Mouse (Mus musculus): ENCODE measurements around the gene Pacrg. TPM values are rescaled to one million over a fixed set of nuclear protein-coding genes. Genes with fewer than 3 reads are reported as not detected.

Gene Pacrg
- polyA plus RNA-seq, 1 experiment = 0.33 TPM

- 92% methylated on average over 5 of the region's 5 CpGs for WGBS
Measured at GRCm38 (mm10) chr17:10564191-10564590, 275.9 kb downstream of the Pacrg start.

GRCm38 (mm10) chr17:10562871-10563270 lies 277.2 kb downstream of the Pacrg start:
- no peak for DNase-seq (ENCODE audit: low read depth, low spot score)
- 81% methylated on average over 7 of the region's 7 CpGs for WGBS

More at GRCm38 (mm10) chr17:10564191-10564590, 275.9 kb downstream of the Pacrg start:
- DNase-seq (ENCODE audit: low read depth, low spot score) = no peak

DNA sequence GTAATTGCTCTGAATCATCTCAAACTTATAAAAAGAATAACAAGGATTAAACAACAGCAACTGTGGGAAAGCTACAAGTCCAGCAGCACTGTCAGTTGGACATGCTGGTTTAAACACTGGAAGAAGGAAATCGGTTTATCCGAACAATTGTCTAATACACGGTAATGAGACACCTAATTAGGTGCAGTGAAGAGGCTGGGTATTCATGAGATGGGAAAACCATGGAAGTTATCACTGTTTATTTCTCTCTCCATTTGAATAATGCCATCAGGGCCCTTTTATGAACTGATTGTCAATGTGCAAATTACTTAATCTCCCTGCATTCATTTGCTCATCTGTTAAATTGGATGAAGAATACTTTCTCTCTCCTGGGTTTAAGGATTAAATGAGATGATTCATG lies 280.1 kb downstream of the Pacrg start:
- 79% methylated on average over 3 of the region's 3 CpGs for WGBS
- DNase-seq (ENCODE audit: low read depth, low spot score) = no peak

- no peak for DNase-seq (ENCODE audit: low read depth, low spot score)
- 56% methylated on average over 8 of the region's 8 CpGs for WGBS
Measured at GRCm38 (mm10) chr17:10558671-10559070, 281.4 kb downstream of the Pacrg start.

GRCm38 (mm10) chr17:10552295-10553056 lies 287.6 kb downstream of the Pacrg start:
- WGBS = 89% methylated on average over 16 of the region's 16 CpGs
- no peak for DNase-seq (ENCODE audit: low read depth, low spot score)

- no peak for DNase-seq (ENCODE audit: low read depth, low spot score)
- 69% methylated on average over 15 of the region's 15 CpGs for WGBS
Measured at GRCm38 (mm10) chr17:10550781-10551520, 289.2 kb downstream of the Pacrg start.

- 69% methylated on average over 3 of the region's 3 CpGs for WGBS
Measured at GRCm38 (mm10) chr17:10549825-10550224, 290.3 kb downstream of the Pacrg start.

DNA sequence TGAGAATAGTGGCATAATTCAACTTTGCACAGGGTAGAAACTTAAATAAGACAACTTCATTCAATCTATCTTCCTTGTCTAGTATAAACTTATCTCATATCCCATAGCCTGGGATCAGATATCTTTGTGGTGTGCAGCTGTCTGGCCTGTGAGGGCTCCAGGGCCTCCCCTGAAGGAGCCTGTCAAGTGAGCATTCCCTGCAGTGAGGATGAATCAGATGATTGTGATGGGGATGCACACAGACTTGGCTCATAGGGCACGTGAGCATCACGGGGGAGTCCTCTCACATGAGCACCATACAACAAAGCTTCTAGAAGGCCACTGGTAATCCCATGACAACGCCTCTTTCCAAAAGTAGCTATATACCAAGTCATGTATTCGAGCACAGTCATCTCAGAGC lies 291.1 kb downstream of the Pacrg start:
- WGBS = 92% methylated on average over 4 of the region's 4 CpGs
- DNase-seq (ENCODE audit: low read depth, low spot score) = no peak

More at GRCm38 (mm10) chr17:10549825-10550224, 290.3 kb downstream of the Pacrg start:
- no peak for DNase-seq (ENCODE audit: low read depth, low spot score)

DNA sequence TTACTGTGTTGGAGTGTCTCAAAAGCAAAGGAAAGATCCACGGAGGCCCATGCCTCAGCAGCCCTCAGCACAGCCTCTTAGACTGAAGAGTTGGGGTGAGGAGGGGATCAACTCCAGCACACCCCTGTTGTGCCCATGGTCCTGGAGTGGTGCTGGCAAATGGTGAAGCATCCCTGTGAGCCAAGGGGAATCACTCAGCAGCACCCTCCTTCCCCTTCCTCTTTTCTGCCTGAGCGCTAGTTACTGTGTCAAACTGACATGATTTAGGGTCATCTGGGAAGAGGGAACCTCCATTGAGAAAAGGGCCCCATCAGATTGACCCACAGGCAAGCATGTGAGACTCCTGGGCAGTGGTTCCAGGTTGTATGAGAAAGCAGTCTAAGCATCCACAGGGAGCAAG lies 299.3 kb downstream of the Pacrg start:
- no peak for DNase-seq (ENCODE audit: low read depth, low spot score)
- WGBS = 82% methylated on average over 2 of the region's 2 CpGs

- no peak for DNase-seq (ENCODE audit: low read depth, low spot score)
- 69% methylated on average over 8 of the region's 8 CpGs for WGBS
Measured at GRCm38 (mm10) chr17:10534206-10534605, 305.9 kb downstream of the Pacrg start.

- WGBS = 53% methylated on average over 7 of the region's 7 CpGs
- no peak for DNase-seq (ENCODE audit: low read depth, low spot score)
Measured at GRCm38 (mm10) chr17:10533461-10533860, 306.6 kb downstream of the Pacrg start.

DNA sequence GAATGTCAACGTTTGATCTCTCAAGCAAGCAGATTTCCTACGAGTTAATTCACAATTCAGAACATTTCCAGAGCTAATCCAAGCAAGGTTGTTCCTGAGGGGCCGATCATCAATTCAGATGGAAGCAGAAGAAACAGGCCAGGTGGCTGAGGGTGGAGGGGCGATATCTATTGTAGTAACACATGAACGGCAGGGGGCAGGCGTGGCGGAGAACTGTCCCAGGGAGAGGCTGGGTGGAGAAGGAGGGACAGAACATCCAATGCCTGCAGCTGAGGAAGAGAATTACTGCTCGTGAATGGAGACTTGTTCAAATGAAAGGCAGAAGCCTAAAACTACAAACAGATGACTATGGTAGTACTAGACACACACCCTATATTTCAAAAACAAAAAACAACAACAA lies 309.1 kb downstream of the Pacrg start:
- WGBS = 34% methylated on average over 8 of the region's 8 CpGs

DNA sequence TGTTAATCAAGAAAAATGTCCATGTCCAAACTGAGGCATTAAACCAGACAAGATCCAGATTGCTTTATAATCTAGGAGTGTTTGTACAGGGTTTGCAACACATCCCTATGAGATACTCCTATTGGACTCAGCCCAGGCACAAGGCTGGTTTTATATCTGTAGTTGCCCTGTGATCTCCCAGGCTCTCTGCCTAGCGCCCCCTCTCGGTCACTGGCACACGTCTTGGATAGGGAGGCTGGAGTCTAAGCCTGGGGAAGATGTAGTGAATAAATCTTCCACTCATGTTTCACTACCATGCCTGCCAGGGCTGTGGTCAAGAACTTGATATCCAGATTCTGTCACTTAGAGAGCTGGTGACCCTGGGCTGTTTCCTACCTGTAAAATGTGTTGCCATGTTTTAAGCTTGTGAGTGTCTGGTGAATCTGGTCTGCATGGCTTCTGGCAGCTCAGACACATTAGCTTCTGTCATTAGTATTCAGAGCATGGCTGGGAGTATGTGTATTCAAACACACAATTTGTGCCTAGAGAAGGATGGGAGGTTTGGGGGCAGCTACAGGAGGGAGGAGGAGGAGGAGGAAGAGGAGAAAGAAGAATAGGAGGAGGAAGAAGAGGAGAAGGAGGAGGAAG lies 310.7 kb downstream of the Pacrg start:
- 76% methylated on average over 3 of the region's 3 CpGs for WGBS
- no peak for DNase-seq (ENCODE audit: low read depth, low spot score)

More for the DNA sequence above, 309.1 kb downstream of the Pacrg start:
- DNase-seq (ENCODE audit: low read depth, low spot score) = no peak

DNA sequence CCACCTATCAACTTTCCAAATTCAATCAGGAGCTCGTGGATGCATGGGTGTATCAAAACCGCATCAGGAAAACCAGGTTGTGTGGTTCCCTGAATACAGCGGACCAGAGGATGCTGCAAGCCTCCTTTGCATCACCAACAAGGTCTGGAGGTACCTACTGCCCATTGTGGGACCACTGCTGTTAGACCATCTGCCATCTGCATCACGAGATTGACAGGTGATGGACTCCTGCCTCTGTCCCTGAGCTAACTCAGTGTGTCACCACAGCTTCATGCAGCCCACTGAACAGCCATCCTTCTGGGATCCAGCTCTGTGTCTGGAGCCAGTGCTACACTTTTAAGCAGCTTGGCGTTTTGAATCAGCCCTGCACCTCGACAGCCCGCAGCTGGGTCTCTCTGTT lies 318.8 kb downstream of the Pacrg start:
- WGBS = 80% methylated on average over 7 of the region's 7 CpGs
- no peak for DNase-seq (ENCODE audit: low read depth, low spot score)

DNA sequence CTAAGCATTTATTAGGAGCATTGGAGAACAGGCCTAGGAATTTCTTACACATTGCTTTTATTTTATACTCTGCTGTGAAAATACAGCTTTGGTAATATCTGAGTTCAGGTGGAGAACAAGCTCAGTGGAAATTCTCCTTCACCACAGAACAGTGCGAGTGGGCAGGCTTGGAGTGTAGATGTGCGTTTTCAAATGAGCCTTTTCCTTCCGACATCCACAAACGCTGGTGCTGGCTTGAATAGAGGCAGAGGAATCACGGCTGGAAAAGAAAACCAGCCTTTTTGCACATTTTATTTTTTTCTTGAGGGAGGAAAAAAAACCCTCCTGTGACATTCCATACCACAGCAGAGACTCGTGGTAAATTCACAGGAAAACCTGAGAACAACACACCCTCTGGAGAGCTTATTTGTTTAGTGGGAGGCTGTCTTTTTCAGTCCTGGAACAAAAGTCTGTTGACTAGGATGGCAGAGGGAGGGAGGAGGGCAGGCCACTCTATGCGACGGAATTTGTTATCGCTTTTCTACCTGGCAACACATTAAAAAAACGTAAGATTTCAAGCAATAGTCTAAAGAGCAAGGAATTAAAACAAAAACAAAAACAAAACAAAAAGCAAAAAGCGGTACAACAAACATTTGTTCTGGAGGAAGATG lies 320.5 kb downstream of the Pacrg start:
- 32% methylated on average over 11 of the region's 11 CpGs for WGBS
- no peak for DNase-seq (ENCODE audit: low read depth, low spot score)

DNA sequence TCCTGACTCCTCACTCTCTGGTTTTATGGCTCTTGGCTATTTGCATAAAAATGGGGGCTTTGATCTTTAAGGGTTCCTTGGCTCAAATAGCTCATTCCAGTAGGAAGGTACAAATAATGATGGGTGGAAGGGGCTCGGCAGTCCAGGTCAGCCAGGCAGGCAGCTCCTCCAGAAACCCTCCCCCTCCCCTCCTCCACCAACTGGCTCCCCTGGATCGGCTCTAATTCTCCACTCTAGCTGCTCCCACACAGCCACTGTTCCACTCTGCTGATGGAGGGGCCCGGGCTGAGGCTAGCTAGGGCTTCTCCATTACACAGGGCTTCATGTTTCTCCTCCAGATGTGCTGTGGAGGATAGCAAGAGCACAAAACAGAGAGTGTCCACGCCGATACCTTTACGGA lies 325.3 kb downstream of the Pacrg start:
- 50% methylated on average over 6 of the region's 6 CpGs for WGBS

GRCm38 (mm10) chr17:10510913-10511759 lies 329.0 kb downstream of the Pacrg start:
- DNase-seq (ENCODE audit: low read depth, low spot score) = no peak

More for the DNA sequence above, 325.3 kb downstream of the Pacrg start:
- DNase-seq (ENCODE audit: low read depth, low spot score) = no peak

DNA sequence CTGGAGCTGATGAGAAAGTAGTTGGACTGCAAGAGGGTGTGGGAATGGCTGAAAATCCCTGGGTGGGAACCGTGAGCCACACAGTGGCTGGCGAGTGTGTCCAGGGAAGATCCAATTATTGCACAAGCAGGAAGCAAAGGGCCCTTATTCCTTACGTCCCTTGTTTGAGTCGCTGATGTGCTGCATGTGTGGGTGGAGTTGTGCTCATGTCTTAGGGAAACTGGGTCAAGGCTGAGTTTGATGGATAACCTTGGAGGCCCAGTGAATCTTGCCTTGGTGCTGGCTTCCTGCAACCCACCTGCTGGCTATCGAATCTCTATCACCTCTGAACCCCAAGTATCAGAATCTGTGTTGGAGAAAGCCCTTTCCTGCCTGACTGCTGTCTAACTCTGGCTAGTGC lies 329.6 kb downstream of the Pacrg start:
- no peak for DNase-seq (ENCODE audit: low read depth, low spot score)
- 38% methylated on average over 5 of the region's 5 CpGs for WGBS

More at GRCm38 (mm10) chr17:10510913-10511759, 329.0 kb downstream of the Pacrg start:
- 82% methylated on average over 10 of the region's 10 CpGs for WGBS

GRCm38 (mm10) chr17:10508088-10508487 lies 332.0 kb downstream of the Pacrg start:
- WGBS = 83% methylated on average over 2 of the region's 2 CpGs
- DNase-seq (ENCODE audit: low read depth, low spot score) = no peak
